Mouse (Mus musculus) MEL (cell line): Measurements from ENCODE around the gene Wdr91. TPM values are rescaled to one million over a fixed set of nuclear protein-coding genes. Genes with fewer than 3 reads are reported as not detected.

Source experiments
- DNase-seq: peaks from one replicate; pipeline ENCODE4 v3.0.0; 2011; ENCODE audit warnings: low read depth, low spot score
- H3K27ac ChIP-seq: 2 replicates; pipeline ENCODE4 v1.5.1; 2012; ENCODE audit warnings: low read depth, mild to moderate bottlenecking, control low read depth, low read length, moderate library complexity; ENCODE audit not compliant: control insufficient read depth
- H3K27me3 ChIP-seq, 2 experiments: fragments of 150-350 bp in 1 of 2; sonication (generic) in 1 of 2; 2 replicates each; pipeline ENCODE4 v1.6.1; 2012; ENCODE audit warnings: low read length in 2 of 2, mild to moderate bottlenecking in 2 of 2, improper control_type of control experiment in 1 of 2, moderate library complexity in 1 of 2; ENCODE audit not compliant: insufficient read depth in 2 of 2, control insufficient read depth in 1 of 2
- H3K36me3 ChIP-seq, 2 experiments: 2 replicates each; pipeline ENCODE4 v1.6.1; 2012 to 2014; ENCODE audit warnings: low read length in 2 of 2, improper control_type of control experiment in 1 of 2, inconsistent platforms in 1 of 2, mild to moderate bottlenecking in 1 of 2; ENCODE audit not compliant: insufficient read depth in 2 of 2, control insufficient read depth in 1 of 2
- H3K4me1 ChIP-seq, 2 experiments: fragments of 150-350 bp in 1 of 2; sonication (generic) in 1 of 2; 2 replicates each; pipeline ENCODE4 v1.6.1; 2012; ENCODE audit warnings: low read length in 2 of 2, improper control_type of control experiment in 1 of 2, mild to moderate bottlenecking in 1 of 2; ENCODE audit not compliant: insufficient read depth in 2 of 2, control insufficient read depth in 1 of 2
- H3K4me3 ChIP-seq, 2 experiments: fragments of 150-350 bp in 1 of 2; sonication (generic) in 1 of 2; 2 replicates each; pipeline ENCODE4 v1.5.1; 2012; ENCODE audit warnings: low read depth in 2 of 2, low read length in 2 of 2, mild to moderate bottlenecking in 2 of 2, moderate library complexity in 2 of 2, control low read depth in 1 of 2, improper control_type of control experiment in 1 of 2; ENCODE audit not compliant: control insufficient read depth in 1 of 2, insufficient read depth in 1 of 2
- H3K79me2 ChIP-seq: 2 replicates; pipeline ENCODE4 v1.6.1; 2012; ENCODE audit warnings: mild to moderate bottlenecking, low read length, moderate library complexity; ENCODE audit not compliant: control insufficient read depth, poor library complexity, insufficient read depth
- H3K9ac ChIP-seq: 2 replicates; pipeline ENCODE4 v1.6.1; 2012; ENCODE audit warnings: low read depth, mild to moderate bottlenecking, control low read depth, low read length, moderate library complexity; ENCODE audit not compliant: control insufficient read depth, poor library complexity, severe bottlenecking
- H3K9me3 ChIP-seq: fragments of 150-350 bp; sonication (generic); replicated peaks from 2 replicates; pipeline ENCODE4 v1.6.1; 2012; ENCODE audit warnings: mild to moderate bottlenecking, low read length, improper control_type of control experiment, moderate library complexity; ENCODE audit not compliant: insufficient read depth
- CHD1 ChIP-seq: IDR thresholded peaks from 2 replicates; pipeline ENCODE4 v1.6.1; 2012; ENCODE audit warnings: low read depth, mild to moderate bottlenecking, inconsistent platforms, low read length, improper control_type of control experiment
- CHD2 ChIP-seq: IDR thresholded peaks from 2 replicates; pipeline ENCODE4 v1.6.1; 2011; ENCODE audit warnings: low read length, improper control_type of control experiment
- CTCF ChIP-seq, 3 experiments: IDR thresholded peaks in 2 of 3; conservative IDR thresholded peaks in 1 of 3; 2 replicates each; pipeline ENCODE4 v1.5.1; 2011 to 2012; ENCODE audit warnings: low read length in 3 of 3, low read depth in 2 of 3, mild to moderate bottlenecking in 2 of 3, improper control_type of control experiment in 1 of 3, inconsistent platforms in 1 of 3, mixed read lengths in 1 of 3, moderate library complexity in 1 of 3; ENCODE audit not compliant: control insufficient read depth in 1 of 3, insufficient read depth in 1 of 3, poor library complexity in 1 of 3, severe bottlenecking in 1 of 3
- ELF1 ChIP-seq: IDR thresholded peaks from 2 replicates; pipeline ENCODE4 v1.6.1; 2014; ENCODE audit warnings: low read depth, mild to moderate bottlenecking, inconsistent platforms, low read length, improper control_type of control experiment, moderate library complexity
- ETS1 ChIP-seq: IDR thresholded peaks from 2 replicates; pipeline ENCODE4 v1.6.1; 2012; ENCODE audit warnings: low read depth, mild to moderate bottlenecking, inconsistent platforms, low read length, improper control_type of control experiment, moderate library complexity
- GATA1 ChIP-seq: IDR thresholded peaks from 2 replicates; pipeline ENCODE4 v1.6.1; 2011; ENCODE audit warnings: low read depth, low read length, improper control_type of control experiment
- JUND ChIP-seq: IDR thresholded peaks from 2 replicates; pipeline ENCODE4 v1.6.1; 2011; ENCODE audit warnings: low read depth, mild to moderate bottlenecking, improper control_type of control experiment, low read length
- KAT2A ChIP-seq: conservative IDR thresholded peaks from 2 replicates; pipeline ENCODE4 v1.6.1; 2012; ENCODE audit warnings: low read depth, low read length, improper control_type of control experiment, inconsistent platforms
- MAX ChIP-seq: IDR thresholded peaks from 2 replicates; pipeline ENCODE4 v1.6.1; 2011; ENCODE audit warnings: low read length, improper control_type of control experiment
- MEF2A ChIP-seq: IDR thresholded peaks from 2 replicates; pipeline ENCODE4 v1.6.1; 2014; ENCODE audit warnings: low read depth, mild to moderate bottlenecking, inconsistent platforms, low read length, improper control_type of control experiment; ENCODE audit not compliant: poor library complexity, insufficient replicate concordance, severe bottlenecking; ENCODE audit errors: extremely low read depth
- MXI1 ChIP-seq: IDR thresholded peaks from 2 replicates; pipeline ENCODE4 v1.6.1; 2011; ENCODE audit warnings: mild to moderate bottlenecking, low read depth, low read length, improper control_type of control experiment
- MYB ChIP-seq: IDR thresholded peaks from 2 replicates; pipeline ENCODE4 v1.6.1; 2011; ENCODE audit warnings: mild to moderate bottlenecking, low read depth, low read length, improper control_type of control experiment
- POLR2A ChIP-seq, 2 experiments: IDR thresholded peaks; 2 replicates each; pipeline ENCODE4 v1.6.1; 2011 to 2012; ENCODE audit warnings: low read length in 2 of 2, mild to moderate bottlenecking in 2 of 2, control low read depth in 1 of 2, improper control_type of control experiment in 1 of 2, low read depth in 1 of 2, moderate library complexity in 1 of 2; ENCODE audit not compliant: control insufficient read depth in 1 of 2, insufficient read depth in 1 of 2, poor library complexity in 1 of 2
- RAD21 ChIP-seq: IDR thresholded peaks from 2 replicates; pipeline ENCODE4 v1.6.1; 2011; ENCODE audit warnings: mild to moderate bottlenecking, low read depth, low read length, improper control_type of control experiment
- RCOR1 ChIP-seq: IDR thresholded peaks from 2 replicates; pipeline ENCODE4 v1.6.1; 2012; ENCODE audit warnings: low read depth, mild to moderate bottlenecking, inconsistent platforms, low read length, improper control_type of control experiment
- SIN3A ChIP-seq: IDR thresholded peaks from 2 replicates; pipeline ENCODE4 v1.6.1; 2012; ENCODE audit warnings: low read length, improper control_type of control experiment, inconsistent platforms
- SMC3 ChIP-seq: IDR thresholded peaks from 2 replicates; pipeline ENCODE4 v1.6.1; 2011; ENCODE audit warnings: low read depth, low read length, improper control_type of control experiment
- TBP ChIP-seq: IDR thresholded peaks from 2 replicates; pipeline ENCODE4 v1.8.0; 2011; ENCODE audit warnings: low read depth, low read length, improper control_type of control experiment
- UBTF ChIP-seq: IDR thresholded peaks from 2 replicates; pipeline ENCODE4 v1.6.1; 2012; ENCODE audit warnings: low read depth, mild to moderate bottlenecking, inconsistent platforms, low read length, improper control_type of control experiment, moderate library complexity, borderline replicate concordance; ENCODE audit not compliant: insufficient read depth
- USF1 ChIP-seq: IDR thresholded peaks from 2 replicates; pipeline ENCODE4 v1.6.1; 2014; ENCODE audit warnings: low read depth, mild to moderate bottlenecking, inconsistent platforms, low read length, improper control_type of control experiment, moderate library complexity
- USF2 ChIP-seq, 2 experiments: IDR thresholded peaks; 2 replicates each; pipeline ENCODE4 v1.6.1; 2011 to 2012; ENCODE audit warnings: improper control_type of control experiment in 2 of 2, low read length in 2 of 2, borderline replicate concordance in 1 of 2, inconsistent platforms in 1 of 2, low read depth in 1 of 2, mild to moderate bottlenecking in 1 of 2; ENCODE audit not compliant: insufficient read depth in 1 of 2
- ZMIZ1 ChIP-seq: IDR thresholded peaks from 2 replicates; pipeline ENCODE4 v1.6.1; 2012; ENCODE audit warnings: low read depth, mild to moderate bottlenecking, inconsistent platforms, low read length, improper control_type of control experiment, moderate library complexity
- polyA plus RNA-seq, 2 experiments: library from polyadenylated mRNA; stranded (reverse) in 1 of 2; unstranded in 1 of 2; fragments of >175 nt in 1 of 2; fragments of >200 nt in 1 of 2; gene quantifications; 2 replicates each; pipeline versions ENCODE4 v1.2.1 to v1.2.4; 2012; ENCODE audit warnings: low replicate concordance in 2 of 2, low read depth in 1 of 2; ENCODE audit not compliant: insufficient read length in 2 of 2, insufficient read depth in 1 of 2, missing spikeins in 1 of 2
- total RNA-seq: library from RNA; depleted of rRNA; stranded (reverse); fragments of 300-350 nt; gene quantifications from 2 replicates; pipeline ENCODE4 v1.2.3, GENCODE M21; 2012

Gene Wdr91
- total and polyA plus RNA-seq, 3 experiments, result 11.7 to 24.1 TPM; not detected in 1

DNA sequence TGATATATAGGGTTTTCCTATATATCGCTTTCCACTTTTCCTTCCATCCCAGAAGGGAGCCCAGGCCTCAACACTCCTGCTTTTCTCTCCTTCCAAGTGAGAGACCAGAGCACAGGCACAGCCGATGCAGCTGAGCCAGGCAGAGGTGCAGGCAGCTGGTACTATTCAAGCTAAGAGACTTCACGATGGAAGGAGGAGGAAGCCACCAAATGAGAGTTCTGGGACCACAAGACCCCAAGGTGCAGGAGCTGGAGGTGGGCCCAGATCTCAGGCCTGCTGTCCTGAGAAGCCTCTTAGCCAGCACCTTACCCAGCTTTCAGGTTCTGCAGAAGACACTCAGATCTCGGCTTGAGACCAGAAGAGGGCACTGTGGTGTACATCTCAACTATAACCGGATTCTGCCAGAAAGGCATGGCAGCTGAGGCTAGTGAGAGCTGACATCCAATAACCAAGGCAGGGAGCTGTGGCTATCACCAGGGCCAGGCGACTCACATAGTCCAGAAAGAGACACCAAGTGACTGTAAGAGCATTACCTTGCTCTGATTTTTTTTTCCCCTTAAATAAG lies 30.7 kb downstream of the Wdr91 start:
- no peak overlapping the region for H3K27ac ChIP-seq
- peaks cover 10% of the 10 kb centered on the region for H3K79me2 ChIP-seq
- H3K27me3 ChIP-seq, result no peaks in the 10 kb centered on the region
- H3K4me1 ChIP-seq, result peaks cover 2 to 25% of the 10 kb centered on the region in 2 experiments; a peak in 3 of 4 replicates
- H3K4me3 ChIP-seq, result no peak overlapping the region
- peaks cover 0 to 7% of the 10 kb centered on the region in 2 experiments; a peak in 1 of 4 replicates for H3K36me3 ChIP-seq
- TF ChIP-seq CTCF (IDR thresholded peaks at IDR 0.05 in 2 of 3, conservative IDR thresholded peaks at IDR 0.05 in 1 of 3; ENCODE audit: control insufficient read depth in 1 of 3, insufficient read depth in 1 of 3, low read depth in 2 of 3, low read length in 3 of 3, poor library complexity in 1 of 3, severe bottlenecking in 1 of 3), result peak; percentile 19 to 56 (median 41); a peak in 4 of 6 replicates
- TF ChIP-seq RAD21, result peak; percentile 35
- peak; percentile 64 for TF ChIP-seq SMC3
- TF ChIP-seq CHD2, result no peak
- peak; percentile 62 for DNase-seq
- no peaks in the 10 kb centered on the region for H3K9me3 ChIP-seq
- no peak overlapping the region for H3K9ac ChIP-seq

DNA sequence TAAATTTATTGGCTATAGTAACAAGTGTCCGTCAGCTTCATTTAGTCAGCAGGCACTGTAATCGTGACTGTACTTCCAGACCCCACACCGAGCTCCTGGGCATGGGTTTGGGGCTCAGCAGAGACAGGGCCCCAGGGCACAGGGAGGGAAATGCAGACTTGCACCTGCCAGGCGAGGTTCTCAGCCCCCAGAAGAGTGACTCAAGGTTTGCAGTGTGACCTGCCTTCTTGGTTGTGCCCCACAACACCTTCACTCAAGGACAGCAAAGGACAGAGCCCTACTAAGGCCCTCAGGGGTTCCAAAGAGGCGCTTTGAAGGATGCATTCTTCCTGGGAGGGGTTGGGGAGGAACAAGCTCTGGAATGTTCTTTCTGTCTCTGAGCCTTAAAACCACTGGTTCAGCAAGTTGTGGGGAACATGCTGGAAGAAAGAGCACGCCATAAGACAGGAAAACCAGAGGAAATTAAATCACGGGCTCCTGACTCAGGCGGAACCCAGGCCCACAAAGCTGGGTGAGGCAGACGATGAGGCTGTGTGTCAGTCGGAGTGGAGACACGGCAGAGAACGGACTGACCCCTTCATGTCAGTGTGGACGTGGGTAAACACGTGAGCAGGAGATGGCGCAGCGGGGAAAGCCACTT lies 31.5 kb downstream of the Wdr91 start:
- Histone ChIP-seq H3K27me3 (no peaks in the 10 kb centered on the region), H3K9ac (no peak overlapping the region), H3K4me3 (no peak overlapping the region), H3K4me1 (peaks cover 5 to 31% of the 10 kb centered on the region in 2 experiments; a peak in 3 of 4 replicates), H3K27ac (no peak overlapping the region), H3K36me3 (peaks cover 0 to 11% of the 10 kb centered on the region in 2 experiments; a peak in 2 of 4 replicates), H3K9me3 (no peaks in the 10 kb centered on the region), H3K79me2 (peaks cover 13% of the 10 kb centered on the region)
- DNase-seq, result no peak
- TF ChIP-seq POLR2A (IDR thresholded peaks at IDR 0.05; ENCODE audit: control insufficient read depth in 1 of 2, insufficient read depth in 1 of 2, low read depth in 1 of 2, low read length in 2 of 2, poor library complexity in 1 of 2) (no peak), UBTF (no peak), GATA1 (no peak), MEF2A (no peak), MXI1 (no peak), MYB (no peak), SMC3 (no peak), ETS1 (no peak)

DNA sequence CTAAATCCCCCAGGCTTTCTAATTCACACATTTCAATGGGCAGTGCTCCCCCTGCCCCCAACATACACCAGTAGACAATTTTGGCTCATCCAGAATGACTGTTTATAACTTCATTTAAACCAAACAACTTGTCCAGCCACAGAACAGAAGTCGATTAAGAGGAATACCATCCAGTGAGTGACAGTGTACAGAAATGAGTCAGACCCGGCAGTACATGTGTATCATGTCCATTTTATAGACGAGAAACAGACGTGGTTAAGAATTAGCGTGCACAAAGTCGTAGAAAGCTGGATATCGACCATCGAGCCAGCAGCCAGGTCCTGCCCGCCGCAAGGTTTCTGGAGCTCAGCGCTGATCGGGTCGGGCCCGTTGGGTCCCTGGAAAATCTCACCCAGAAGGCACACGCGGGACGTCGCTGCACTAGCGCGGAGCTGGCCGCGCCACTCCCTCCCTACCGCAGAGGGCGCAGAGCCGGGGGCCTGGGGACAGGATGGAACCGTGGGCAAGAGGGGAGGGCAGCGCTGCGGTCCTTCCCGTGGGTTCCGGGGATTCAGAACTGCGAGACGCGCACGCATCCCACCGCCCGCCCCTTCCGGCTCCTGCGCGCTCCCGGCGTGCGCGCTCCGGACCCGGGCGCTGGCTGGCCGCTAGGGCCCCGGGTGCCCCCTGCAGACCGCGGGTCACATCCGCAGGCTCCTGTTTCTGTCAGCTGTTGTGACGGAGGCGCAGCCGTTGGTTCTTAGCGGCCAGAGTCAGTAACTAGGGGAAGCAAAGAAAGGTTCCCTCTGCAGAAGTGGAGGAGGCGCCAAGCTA lies 33.0 kb downstream of the Wdr91 start, which contains the start of gene Cyren:
TSS of gene Cyren (minus strand) at position 552 of the 813 bp plus-strand sequence.
- Histone ChIP-seq H3K4me1 (peaks cover 5 to 35% of the 10 kb centered on the region in 2 experiments; a peak in 3 of 4 replicates), H3K36me3 (peaks cover 0 to 15% of the 10 kb centered on the region in 2 experiments; a peak in 2 of 4 replicates), H3K9ac (peak within 1 kb of the TSS; percentile 92), H3K27ac (peak within 1 kb of the TSS; percentile 98), H3K9me3 (no peaks in the 10 kb centered on the region), H3K27me3 (no peaks in the 10 kb centered on the region), H3K79me2 (peaks cover 13% of the 10 kb centered on the region), H3K4me3 (peak within 1 kb of the TSS; percentile 70 to 80)
- DNase-seq, result peak; percentile 94
- TF ChIP-seq ZMIZ1, result no peak
- TF ChIP-seq CHD1, result no peak; the same call in 1 of the 2 replicates
- TF ChIP-seq USF1, result peak; percentile 63
- TF ChIP-seq UBTF, result peak; percentile 72; the same call in 1 of the 2 replicates
- TF ChIP-seq MAX, result peak; percentile 28
- TF ChIP-seq MYB, result peak; percentile 78
- TF ChIP-seq USF2 (IDR thresholded peaks at IDR 0.05; ENCODE audit: borderline replicate concordance in 1 of 2, insufficient read depth in 1 of 2, low read depth in 1 of 2, low read length in 2 of 2), result no peak
- peak; percentile 42; the same call in 1 of the 2 replicates for TF ChIP-seq TBP
- no peak; the same call in 1 of the 2 replicates for TF ChIP-seq KAT2A
- TF ChIP-seq RCOR1, result no peak; the same call in 1 of the 2 replicates
- TF ChIP-seq SIN3A, result peak; percentile 83
- no peak for TF ChIP-seq JUND
- peak; percentile 78 for TF ChIP-seq ELF1
- peak; percentile 54 for TF ChIP-seq SMC3
